Comparison of ENCODE assay signal across 18 mouse cellular contexts in the genomic region with DNA sequence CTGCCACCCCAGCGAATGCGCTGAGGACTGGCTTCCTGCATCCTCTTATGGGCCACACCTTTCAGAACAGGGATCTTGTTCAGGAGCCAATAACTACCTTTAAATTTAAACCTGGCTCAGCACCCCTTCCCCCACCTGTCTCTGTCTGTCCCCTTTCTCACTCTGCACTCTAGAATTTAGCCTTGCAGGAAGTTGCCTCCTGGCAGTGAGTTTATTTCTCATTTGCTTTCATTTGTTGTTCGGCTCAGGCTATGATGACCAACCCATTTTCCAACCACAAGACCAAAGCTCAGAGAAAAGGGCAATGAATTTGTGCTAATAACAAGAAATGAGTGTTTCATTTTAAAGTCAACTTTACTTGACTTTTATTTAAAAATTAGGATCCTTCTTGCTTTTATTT.
DNase-seq lines count a peak whose midpoint lies in the region; ATAC-seq lines count a peak whose summit lies in the region.
"Had no signal": no experiment of that assay in that cellular context is flagged by ENCODE, and none has a peak within 500 bp of the region (broad histone marks: within the 10 kb centered on the region; RNA-seq: fewer than 3 reads in every experiment).

No protein-coding gene starts in this region.

- H3K27ac ChIP-seq in kidney, embryonic 15.5 days = 0 out of 2 replicates have a peak overlapping the region, but pooled peaks have one; percentile 60
- no peak overlapping the region for H3K27ac ChIP-seq in midbrain, embryonic 11.5 days (ENCODE audit: low read depth, low read length)
- no peak overlapping the region for H3K27ac ChIP-seq in limb, embryonic 10.5 days
- H3K27ac ChIP-seq: forebrain, embryonic 13.5 days; hindbrain, postnatal 0 days; limb, embryonic 13.5 days; liver, embryonic 15.5 days had no signal

- no peak for ATAC-seq in kidney, embryonic 15.5 days (replicated peaks; ENCODE audit: low FRiP score)
- ATAC-seq in hematopoietic stem cell, adult 5-6 weeks (replicated peaks in 1 of 2; ENCODE audit: insufficient read depth in 1 of 2, low FRiP score in 2 of 2, low TSS enrichment in 1 of 2, low read depth in 1 of 2, poor library complexity in 2 of 2, severe bottlenecking in 2 of 2) = peak; percentile 25 to 29; a peak in 3 of 4 replicates
- ATAC-seq in midbrain, embryonic 11.5 days (ENCODE audit: low FRiP score) = no peak
- ATAC-seq: forebrain, embryonic 13.5 days; hindbrain, postnatal 0 days had no signal

- no peaks in the 10 kb centered on the region for H3K9me3 ChIP-seq in kidney, embryonic 15.5 days (replicated peaks)
- no peaks in the 10 kb centered on the region for H3K9me3 ChIP-seq in midbrain, embryonic 11.5 days (ENCODE audit: control insufficient read depth, low read length)
- no peaks in the 10 kb centered on the region for H3K9me3 ChIP-seq in limb, embryonic 10.5 days (replicated peaks)
- H3K9me3 ChIP-seq: forebrain, embryonic 13.5 days; limb, embryonic 13.5 days; liver, embryonic 15.5 days had no signal

- no peak overlapping the region for H3K4me2 ChIP-seq in kidney, embryonic 15.5 days
- H3K4me2 ChIP-seq in midbrain, embryonic 11.5 days = no peak overlapping the region
- H3K4me2 ChIP-seq: forebrain, embryonic 13.5 days; limb, embryonic 13.5 days; liver, embryonic 15.5 days had no signal

- H3K9ac ChIP-seq in kidney, embryonic 15.5 days = no peak overlapping the region
- H3K9ac ChIP-seq in midbrain, embryonic 11.5 days (ENCODE audit: low read length) = no peak overlapping the region
- H3K9ac ChIP-seq: forebrain, embryonic 13.5 days; limb, embryonic 13.5 days; liver, embryonic 15.5 days had no signal

- 0 out of 2 replicates have a peak, but pooled peaks cover 3% of the 10 kb centered on the region for H3K36me3 ChIP-seq in kidney, embryonic 15.5 days
- no peaks in the 10 kb centered on the region for H3K36me3 ChIP-seq in midbrain, embryonic 11.5 days (ENCODE audit: control insufficient read depth, insufficient read depth, low read length)
- peaks cover 2% of the 10 kb centered on the region; the same call in 1 of the 2 replicates for H3K36me3 ChIP-seq in limb, embryonic 10.5 days
- H3K36me3 ChIP-seq: limb, embryonic 13.5 days; liver, embryonic 15.5 days had no signal

- peaks cover 47% of the 10 kb centered on the region for H3K4me1 ChIP-seq in kidney, embryonic 15.5 days
- no peaks in the 10 kb centered on the region for H3K4me1 ChIP-seq in midbrain, embryonic 11.5 days (ENCODE audit: control insufficient read depth, insufficient read depth, low read length)
- peaks cover 3% of the 10 kb centered on the region for H3K4me1 ChIP-seq in limb, embryonic 10.5 days

- H3K4me3 ChIP-seq in kidney, embryonic 15.5 days (replicated peaks) = no peak overlapping the region
- H3K4me3 ChIP-seq in midbrain, embryonic 11.5 days (ENCODE audit: low read depth, low read length) = no peak overlapping the region
- H3K4me3 ChIP-seq in limb, embryonic 10.5 days = no peak overlapping the region
- H3K4me3 ChIP-seq: forebrain, embryonic 13.5 days; limb, embryonic 13.5 days; liver, embryonic 15.5 days had no signal

- H3K27me3 ChIP-seq in kidney, embryonic 15.5 days = no peaks in the 10 kb centered on the region
- no peaks in the 10 kb centered on the region for H3K27me3 ChIP-seq in midbrain, embryonic 11.5 days (ENCODE audit: control insufficient read depth, insufficient read depth, low read length)
- no peaks in the 10 kb centered on the region for H3K27me3 ChIP-seq in limb, embryonic 10.5 days (ENCODE audit: low read depth, poor library complexity, severe bottlenecking)
- H3K27me3 ChIP-seq: forebrain, embryonic 13.5 days; limb, embryonic 13.5 days had no signal

- DNase-seq in kidney, postnatal 10 days = no peak
- DNase-seq in CD4-positive, CD25-positive, alpha-beta regulatory T cell, adult 2 months (ENCODE audit: low read depth, low spot score) = peak; percentile 50
- peak; percentile 43 for DNase-seq in naive thymus-derived CD4-positive, alpha-beta T cell, adult 2 months (ENCODE audit: low read depth)
- DNase-seq in MN1 (ENCODE audit: low spot score) = no peak
- no peak for DNase-seq in midbrain, embryonic 11.5 days (ENCODE audit: low spot score, missing footprints)
- DNase-seq in limb, embryonic 10.5 days (ENCODE audit: low spot score) = no peak
- DNase-seq: adrenal gland, postnatal 36 days; cerebellum, postnatal 10 days; embryo, embryonic 11 days; heart, adult 18-20 months; heart, postnatal 10 days; midbrain, embryonic 14.5 days had no signal

- WGBS in kidney, embryonic 15.5 days = 92% methylated on average over 3 of the region's 3 CpGs
- WGBS in midbrain, embryonic 11.5 days = 88% methylated on average over 3 of the region's 3 CpGs
- WGBS in limb, embryonic 10.5 days = 96% methylated on average over 3 of the region's 3 CpGs

Comparison
In these comparisons a context has a peak if more than half of its experiments do, and no peak if none do; other contexts are left out.
1. ATAC-seq: peak in hematopoietic stem cell, adult 5-6 weeks (2 of 2); none in kidney, embryonic 15.5 days (single experiment) and midbrain, embryonic 11.5 days (single experiment).
2. DNase-seq: peak in CD4-positive, CD25-positive, alpha-beta regulatory T cell, adult 2 months (single experiment) and naive thymus-derived CD4-positive, alpha-beta T cell, adult 2 months (single experiment); none in kidney, postnatal 10 days (single experiment), MN1 (single experiment), midbrain, embryonic 11.5 days (single experiment) and limb, embryonic 10.5 days (single experiment).